Mouse (Mus musculus) olfactory bulb, adult 2 months (tissue): Measurements from ENCODE around the gene Donson.

Source experiments
- CTCF ChIP-seq: fragments of 200-500 bp; IDR thresholded peaks from 2 replicates; pipeline ENCODE4 v1.5.1; 2012; ENCODE audit warnings: low read depth, mild to moderate bottlenecking, low read length, moderate library complexity; ENCODE audit not compliant: insufficient read depth
- POLR2A ChIP-seq: fragments of 200-500 bp; IDR thresholded peaks from 2 replicates; pipeline ENCODE4 v1.6.1; 2012; ENCODE audit warnings: mild to moderate bottlenecking, low read depth, low read length, moderate library complexity; ENCODE audit not compliant: insufficient read depth

GRCm38 (mm10) chr16:91662336-91662735 is 26.2 kb downstream of the Donson start:
- TF ChIP-seq CTCF = no peak
- TF ChIP-seq POLR2A = no peak
